Mouse (Mus musculus) CH12.LX (cell line): ENCODE measurements around the gene Bicdl1.

Experiments used
- CTCF ChIP-seq, 2 experiments: IDR thresholded peaks in 1 of 2; conservative IDR thresholded peaks in 1 of 2; 2 replicates each; pipeline ENCODE4 v1.5.1; 2011 to 2012; ENCODE audit warnings: low read depth in 2 of 2, low read length in 2 of 2, improper control_type of control experiment in 1 of 2, inconsistent platforms in 1 of 2, mild to moderate bottlenecking in 1 of 2, moderate library complexity in 1 of 2
- EP300 ChIP-seq: IDR thresholded peaks from 2 replicates; pipeline ENCODE4 v1.6.1; 2011; ENCODE audit warnings: low read length, improper control_type of control experiment
- MAX ChIP-seq: IDR thresholded peaks from 2 replicates; pipeline ENCODE4 v1.6.1; 2011; ENCODE audit warnings: low read length, improper control_type of control experiment
- MEF2A ChIP-seq: IDR thresholded peaks from 2 replicates; pipeline ENCODE4 v1.6.1; 2014; ENCODE audit warnings: low read depth, mild to moderate bottlenecking, inconsistent platforms, low read length, improper control_type of control experiment, borderline replicate concordance
- POLR2A ChIP-seq: IDR thresholded peaks from 2 replicates; pipeline ENCODE4 v1.6.1; 2011; ENCODE audit warnings: low read depth, mild to moderate bottlenecking, improper control_type of control experiment, low read length
- SMC3 ChIP-seq: IDR thresholded peaks from 2 replicates; pipeline ENCODE4 v1.6.1; 2011; ENCODE audit warnings: low read depth, low read length, improper control_type of control experiment
- TCF12 ChIP-seq: IDR thresholded peaks from 2 replicates; pipeline ENCODE4 v1.6.1; 2014; ENCODE audit warnings: low read depth, mild to moderate bottlenecking, inconsistent platforms, low read length, improper control_type of control experiment

GRCm38 (mm10) chr5:115653776-115654175, 77.6 kb downstream of the Bicdl1 start:
- TF ChIP-seq TCF12 = no peak
- TF ChIP-seq POLR2A = no peak
- TF ChIP-seq SMC3 = no peak
- TF ChIP-seq MEF2A = no peak
- no peak for TF ChIP-seq EP300
- no peak for TF ChIP-seq MAX
- no peak for TF ChIP-seq CTCF (conservative IDR thresholded peaks at IDR 0.05 in 1 of 2, IDR thresholded peaks at IDR 0.05 in 1 of 2; ENCODE audit: low read depth in 2 of 2, low read length in 2 of 2)
